Mouse (Mus musculus) bone marrow, adult 2 months (tissue): Measurements from ENCODE around the gene Arf4. TPM values are rescaled to one million over a fixed set of nuclear protein-coding genes. Genes with fewer than 3 reads are reported as not detected.

Experiments
- H3K27ac ChIP-seq: fragments of 200-500 bp; 2 replicates; pipeline ENCODE4 v1.5.1; 2012; ENCODE audit warnings: low read depth, mild to moderate bottlenecking, control low read depth, inconsistent platforms, low read length; ENCODE audit not compliant: control insufficient read depth, poor library complexity, insufficient read depth
- H3K4me1 ChIP-seq: fragments of 200-500 bp; 2 replicates; pipeline ENCODE4 v1.6.1; 2011; ENCODE audit warnings: low read length; ENCODE audit not compliant: control insufficient read depth, insufficient read depth
- H3K4me3 ChIP-seq: fragments of 200-500 bp; replicated peaks from 2 replicates; pipeline ENCODE3; 2011; ENCODE audit warnings: mild to moderate bottlenecking, low read depth, low read length, control low read depth; ENCODE audit not compliant: control insufficient read depth
- CTCF ChIP-seq: fragments of 200-500 bp; IDR thresholded peaks from 2 replicates; pipeline ENCODE4 v1.5.1; 2011; ENCODE audit warnings: low read length, control low read depth; ENCODE audit not compliant: control insufficient read depth, insufficient read depth
- POLR2A ChIP-seq: fragments of 200-500 bp; IDR thresholded peaks from 2 replicates; pipeline ENCODE4 v1.6.1; 2011; ENCODE audit warnings: low read depth, mild to moderate bottlenecking, control low read depth, low read length, borderline replicate concordance; ENCODE audit not compliant: control insufficient read depth
- WGBS: fragments of 180-500 bp; shearing (Covaris S2); methylation state at CpG from one replicate; pipeline ENCODE4 v1.1.7; 2018; 5-methylcytosine and 5-hydroxymethylcytosine counted together
- polyA plus RNA-seq: library from polyadenylated mRNA; stranded (reverse); fragments of >200 nt; gene quantifications from 2 replicates; pipeline ENCODE4 v1.2.4, GENCODE M21; 2011; ENCODE audit warnings: low replicate concordance; ENCODE audit not compliant: missing spikeins, insufficient read depth, insufficient read length

Gene Arf4
- polyA plus RNA-seq: 36.8 and 38.3 TPM in 2 replicates

DNA sequence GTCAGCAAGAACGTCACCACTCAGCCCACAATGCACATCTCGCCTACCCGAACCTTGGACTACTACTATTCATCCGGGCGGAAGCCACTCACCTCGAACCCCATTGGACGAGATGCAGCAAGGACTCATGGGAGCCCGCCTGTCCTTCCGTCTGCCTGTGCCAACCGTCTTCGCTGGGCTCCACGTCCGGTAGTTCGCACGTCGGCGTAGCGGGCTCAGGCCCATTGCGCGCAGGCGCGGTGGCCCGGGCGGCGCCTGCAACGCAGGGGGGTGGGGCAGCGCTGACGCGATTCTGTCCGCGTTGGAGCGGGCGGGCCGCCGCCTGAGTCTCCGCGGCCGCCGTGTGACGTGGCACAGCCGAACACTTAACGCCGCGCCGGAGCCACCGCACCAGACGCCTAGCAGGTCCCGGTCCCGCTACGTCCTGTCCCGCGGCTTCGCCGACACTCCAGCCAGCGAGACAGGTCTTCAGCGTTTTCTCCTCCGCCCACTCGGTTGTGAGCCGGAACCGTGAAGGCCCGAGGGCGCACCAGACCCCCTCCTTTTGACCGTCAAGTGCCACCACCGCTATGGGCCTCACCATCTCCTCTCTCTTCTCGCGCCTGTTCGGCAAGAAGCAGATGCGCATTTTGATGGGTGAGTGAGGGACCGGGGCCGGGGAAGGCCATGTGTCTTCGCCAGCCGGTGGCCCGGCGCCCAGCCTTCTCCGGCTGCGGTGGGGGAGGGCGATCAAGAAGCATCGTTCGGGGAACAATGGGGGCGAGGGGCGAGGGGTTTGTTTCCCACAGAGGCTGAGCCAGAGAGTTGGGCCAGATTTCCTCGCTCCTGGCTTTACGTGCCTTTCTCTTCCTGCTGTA lies at the start of gene Arf4:
Gene Arf4 (plus strand): TSS at position 224 of the 857 bp plus-strand sequence.
- TF ChIP-seq POLR2A (peak; percentile 87), CTCF (no peak)
- Histone ChIP-seq H3K4me1 (no peaks in the 10 kb centered on the region; the same call in none of the 2 replicates), H3K27ac (peak within 1 kb of the TSS; percentile 91), H3K4me3 (peak within 1 kb of the TSS; percentile 96)
- under 1% methylated on average over 83 of the region's 83 CpGs for WGBS

DNA sequence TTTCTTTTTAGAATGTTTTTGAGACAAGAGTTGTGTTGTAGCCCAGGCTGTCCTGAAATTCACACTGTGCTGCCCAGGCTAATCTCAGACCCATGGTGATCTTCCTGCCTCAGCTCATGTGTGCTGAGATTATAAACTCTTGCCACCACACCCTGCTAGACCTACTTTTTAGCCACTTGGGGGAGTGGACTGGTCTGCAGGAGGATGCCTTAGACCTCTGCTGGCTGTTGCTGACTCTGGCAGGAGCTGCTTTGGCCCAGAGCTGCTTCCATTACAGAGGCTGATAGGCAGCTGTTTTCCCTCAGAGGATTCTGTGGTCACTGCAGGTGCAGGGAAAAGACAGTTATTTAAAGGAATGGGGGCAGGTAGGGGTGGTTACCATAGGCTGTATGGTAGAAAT lies 46.5 kb upstream of the Arf4 start:
- Histone ChIP-seq H3K4me1 (no peaks in the 10 kb centered on the region; the same call in 1 of the 2 replicates), H3K4me3 (no peak overlapping the region), H3K27ac (no peak overlapping the region)
- TF ChIP-seq CTCF (peak; percentile 25; the same call in 1 of the 2 replicates), POLR2A (no peak)

DNA sequence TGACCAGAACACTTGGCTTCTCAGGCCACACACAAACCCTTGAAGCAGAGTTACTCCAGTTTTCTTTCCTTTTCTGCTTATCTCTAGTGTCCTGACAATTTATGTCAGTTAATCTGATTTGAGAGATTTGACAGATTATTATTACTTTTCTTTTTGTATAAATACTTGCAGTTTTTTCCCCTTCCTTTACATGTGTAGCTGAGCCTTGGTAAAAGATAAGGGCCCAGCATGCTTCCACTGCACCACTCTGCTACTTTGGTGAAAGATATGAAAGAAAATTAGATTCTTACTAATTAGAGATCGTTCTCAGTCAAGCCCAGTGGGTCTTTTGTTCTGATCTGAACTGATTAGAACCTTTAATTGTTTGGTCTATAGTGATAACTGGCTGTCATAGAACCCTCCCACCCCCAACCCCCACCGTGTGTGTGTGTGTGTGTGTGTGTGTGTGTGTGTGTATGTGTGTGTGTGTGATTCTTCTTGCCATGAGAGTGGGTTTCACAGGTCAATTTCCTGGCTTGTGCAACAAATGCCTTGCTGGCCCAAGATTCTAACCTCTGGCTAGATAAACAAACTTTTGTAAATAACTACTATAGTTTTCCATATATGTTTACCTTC lies 44.5 kb upstream of the Arf4 start:
- Histone ChIP-seq H3K4me1 (no peaks in the 10 kb centered on the region; the same call in 1 of the 2 replicates), H3K4me3 (no peak overlapping the region), H3K27ac (no peak overlapping the region)
- 43% methylated on average over 2 of the region's 2 CpGs for WGBS
- no peak for TF ChIP-seq POLR2A
- no peak for TF ChIP-seq CTCF

DNA sequence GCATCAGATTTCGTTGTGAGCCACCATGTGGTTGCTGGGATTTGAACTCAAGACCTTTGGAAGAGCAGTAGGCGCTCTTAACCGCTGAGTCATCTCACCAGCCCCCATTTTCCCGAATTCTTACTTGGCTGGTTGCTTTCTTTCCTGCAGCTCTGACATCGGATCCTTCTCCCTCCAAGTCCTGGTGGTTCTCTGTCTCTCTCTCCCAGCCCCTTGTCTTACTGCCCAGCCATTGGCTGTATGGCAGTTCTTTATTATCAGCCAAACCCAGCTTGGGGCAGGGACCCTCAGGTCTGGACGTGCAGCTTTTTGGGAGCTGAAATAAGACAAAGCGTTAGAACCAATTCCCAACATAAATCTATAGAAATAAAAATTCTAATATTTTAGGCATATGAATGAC lies 42.7 kb upstream of the Arf4 start:
- Histone ChIP-seq H3K27ac (no peak overlapping the region), H3K4me3 (no peak overlapping the region), H3K4me1 (no peaks in the 10 kb centered on the region)
- TF ChIP-seq POLR2A (no peak), CTCF (no peak)
- WGBS: 66% methylated on average over 7 of the region's 7 CpGs

DNA sequence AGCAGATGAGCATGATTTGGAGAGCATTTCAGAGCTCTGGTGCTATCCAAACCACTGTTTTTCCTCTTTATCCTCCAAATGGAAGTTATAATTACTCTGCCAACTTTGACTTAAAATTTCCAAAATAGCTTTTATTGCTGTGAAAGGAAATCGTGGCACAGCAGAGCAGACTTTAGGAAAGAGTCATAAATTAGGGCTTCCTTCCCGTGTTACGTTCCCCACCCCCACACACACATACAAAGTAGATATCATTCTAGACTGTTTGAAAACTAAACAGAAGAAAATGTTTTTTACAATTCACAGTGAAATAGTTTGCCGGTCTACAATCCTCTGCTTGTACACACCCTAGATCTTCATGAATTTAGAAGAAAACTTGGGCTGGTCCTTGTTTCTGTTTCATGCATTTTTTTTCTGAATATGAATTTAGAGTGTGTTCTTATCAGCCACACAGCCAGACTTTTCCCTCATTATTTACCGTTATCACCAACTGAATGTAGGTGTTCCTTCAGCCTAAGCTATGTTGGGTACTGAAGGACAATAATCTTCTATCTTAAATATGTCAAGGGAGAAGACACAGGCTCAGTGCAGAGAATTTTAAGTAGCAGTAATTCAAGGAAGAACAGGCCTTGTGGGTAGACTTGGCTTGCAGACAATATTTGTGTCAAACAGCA lies 42.0 kb upstream of the Arf4 start:
- Histone ChIP-seq H3K27ac (no peak overlapping the region), H3K4me3 (no peak overlapping the region), H3K4me1 (no peaks in the 10 kb centered on the region)
- TF ChIP-seq POLR2A (no peak), CTCF (no peak)
- WGBS: 24% methylated on average over 5 of the region's 5 CpGs

DNA sequence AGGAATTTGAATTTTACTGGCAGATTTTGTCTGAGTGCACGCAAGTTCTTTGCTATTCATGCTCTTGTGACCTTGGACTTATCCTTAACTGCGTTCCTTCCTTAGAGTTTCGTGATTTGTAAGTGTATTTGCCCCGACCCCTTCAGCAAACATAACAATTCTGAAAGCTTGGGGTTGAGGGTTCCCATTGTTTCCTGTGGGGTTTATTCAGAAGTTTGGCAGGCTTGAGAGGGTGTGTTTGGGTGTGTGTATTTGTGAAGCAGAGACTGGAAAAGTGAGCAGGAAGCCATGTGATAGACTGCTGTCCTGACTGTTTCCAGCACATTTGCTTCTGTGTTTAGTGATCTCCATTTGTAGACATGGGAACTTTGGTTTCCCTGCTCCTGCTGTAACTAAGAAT lies 32.5 kb upstream of the Arf4 start:
- TF ChIP-seq POLR2A (no peak), CTCF (no peak)
- H3K27ac ChIP-seq: no peak overlapping the region
- 94% methylated on average over 4 of the region's 4 CpGs for WGBS

DNA sequence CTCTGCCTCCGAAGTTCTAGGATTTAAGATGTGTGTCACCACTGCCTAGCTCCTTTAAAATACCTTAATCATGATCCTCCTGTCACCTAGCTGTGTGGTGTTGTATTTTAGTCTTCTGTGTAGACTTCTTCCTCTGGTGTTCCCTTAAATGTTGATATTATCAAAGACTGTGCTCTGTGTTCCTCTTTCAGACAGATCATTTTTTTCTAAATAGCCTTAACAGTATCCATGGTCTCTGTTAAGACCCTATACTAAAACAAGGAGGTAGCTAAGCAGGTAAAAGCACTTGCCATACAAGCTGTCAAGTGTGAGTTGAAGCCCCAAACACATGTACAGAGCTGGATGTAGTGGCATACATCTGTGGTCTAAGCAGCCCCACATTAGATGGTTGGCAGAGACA lies 28.2 kb upstream of the Arf4 start:
- WGBS: 58% methylated on average over 1 of the region's 1 CpGs
- Histone ChIP-seq H3K27ac (no peak overlapping the region), H3K4me1 (no peaks in the 10 kb centered on the region), H3K4me3 (no peak overlapping the region)
- TF ChIP-seq POLR2A (no peak), CTCF (no peak)

More for the DNA sequence above, 32.5 kb upstream of the Arf4 start:
- no peak overlapping the region for H3K4me3 ChIP-seq
- no peaks in the 10 kb centered on the region for H3K4me1 ChIP-seq

DNA sequence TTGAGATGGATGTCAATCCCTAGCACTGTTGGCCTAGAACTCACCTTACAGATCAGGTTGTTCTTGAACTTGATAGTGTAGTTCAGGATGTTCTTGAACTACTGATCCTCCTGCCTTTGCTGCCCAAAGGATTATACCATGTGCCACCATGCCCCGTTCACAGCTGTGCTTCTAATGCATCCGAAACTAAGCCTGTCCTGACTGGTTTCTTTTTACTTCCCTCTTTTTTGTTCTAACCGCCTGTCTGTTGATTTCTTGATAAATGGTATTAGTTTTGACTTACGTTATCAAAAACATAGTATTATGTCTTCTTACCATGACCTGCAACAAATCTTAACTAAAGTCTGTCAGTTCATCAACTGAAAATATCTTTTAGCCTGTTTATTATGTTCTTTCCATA lies 27.2 kb upstream of the Arf4 start:
- H3K27ac ChIP-seq: no peak overlapping the region
- TF ChIP-seq POLR2A: no peak
- H3K4me1 ChIP-seq: no peaks in the 10 kb centered on the region
- WGBS: 43% methylated on average over 4 of the region's 4 CpGs
- H3K4me3 ChIP-seq: no peak overlapping the region
